Mouse (Mus musculus): ENCODE measurements around the gene G6pc3. TPM values are rescaled to one million over a fixed set of nuclear protein-coding genes. Genes with fewer than 3 reads are reported as not detected.

G6pc3 gene
- polyA plus RNA-seq, 1 experiment from 2014 or later: 39.1 TPM

DNA sequence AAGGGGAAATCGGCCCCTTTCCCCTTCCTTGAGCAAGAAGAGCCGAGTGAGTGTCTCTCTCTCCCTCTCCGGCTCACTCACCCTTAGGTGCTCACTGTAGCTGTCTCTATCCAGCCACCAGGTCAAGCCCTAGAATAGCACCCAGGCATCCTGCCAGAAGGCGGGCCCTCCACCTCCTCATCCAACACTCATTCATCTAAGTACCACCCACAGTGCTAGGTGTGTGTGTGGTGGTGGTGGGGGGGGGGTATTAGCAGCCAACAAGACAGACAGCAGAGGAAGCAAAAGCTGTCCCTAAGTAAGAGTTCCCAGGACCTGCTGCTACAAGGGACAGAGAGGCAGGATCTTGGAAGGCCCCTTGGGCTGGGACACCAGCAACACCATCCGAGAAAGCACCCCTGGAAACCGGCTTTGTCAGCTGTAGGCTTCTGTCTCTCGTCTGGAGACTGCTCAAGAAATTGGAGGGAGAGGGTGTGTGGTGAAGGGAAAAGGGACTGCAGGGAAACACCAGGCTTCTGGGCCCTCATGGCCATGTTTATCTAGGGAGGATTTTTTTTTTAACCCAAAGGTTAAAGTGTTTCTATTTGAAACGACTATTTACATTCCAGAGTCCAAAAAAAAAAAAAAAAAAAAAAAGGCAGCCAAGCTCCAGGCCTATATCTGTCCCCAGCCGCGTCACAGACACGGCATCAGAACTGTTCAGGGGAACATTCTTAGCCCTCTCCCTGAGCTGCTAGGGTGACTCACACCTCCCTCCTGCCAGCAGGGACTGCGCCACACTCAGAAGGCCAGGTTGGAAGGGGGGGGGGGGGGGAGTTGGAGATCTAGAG, 26.9 kb downstream of the G6pc3 start:
- H3K4me3 ChIP-seq: no peak overlapping the region
- 52% methylated on average over 12 of the region's 12 CpGs for WGBS
- H3K9me3 ChIP-seq (replicated peaks): no peaks in the 10 kb centered on the region
- DNase-seq (ENCODE audit: low spot score): no peak
- peaks cover 44% of the 10 kb centered on the region for H3K36me3 ChIP-seq
- peak overlapping the region; percentile 49; the same call in 1 of the 2 replicates for H3K27ac ChIP-seq (replicated peaks)
- no peaks in the 10 kb centered on the region; the same call in 1 of the 2 replicates for H3K27me3 ChIP-seq (ENCODE audit: low read depth, poor library complexity, severe bottlenecking)
- peaks cover 81% of the 10 kb centered on the region for H3K4me1 ChIP-seq

DNA sequence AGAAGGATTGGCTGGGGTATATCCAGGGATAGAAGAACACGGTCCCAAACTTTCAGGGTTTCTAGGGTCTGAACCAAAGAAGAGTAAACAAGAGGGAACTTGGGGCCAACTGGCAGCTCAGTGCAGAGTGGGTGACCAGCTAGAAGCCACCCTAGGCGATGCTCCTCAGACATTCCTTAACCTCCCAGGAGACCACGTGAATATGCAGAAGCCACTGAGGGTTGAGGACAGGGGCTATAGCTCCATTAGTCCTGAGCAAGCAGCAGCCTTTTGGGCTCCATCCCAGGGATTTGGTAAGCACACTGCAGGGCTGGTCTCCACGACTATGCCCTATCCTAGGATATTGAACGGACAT, 27.4 kb downstream of the G6pc3 start:
- no peak for DNase-seq (ENCODE audit: low spot score)
- WGBS: 61% methylated on average over 5 of the region's 5 CpGs
- Histone ChIP-seq H3K27ac (replicated peaks) (peak overlapping the region; percentile 49; the same call in 1 of the 2 replicates), H3K4me3 (no peak overlapping the region), H3K36me3 (peaks cover 49% of the 10 kb centered on the region), H3K4me1 (peaks cover 77% of the 10 kb centered on the region), H3K27me3 (ENCODE audit: low read depth, poor library complexity, severe bottlenecking) (no peaks in the 10 kb centered on the region; the same call in 1 of the 2 replicates), H3K9me3 (replicated peaks) (no peaks in the 10 kb centered on the region)

DNA sequence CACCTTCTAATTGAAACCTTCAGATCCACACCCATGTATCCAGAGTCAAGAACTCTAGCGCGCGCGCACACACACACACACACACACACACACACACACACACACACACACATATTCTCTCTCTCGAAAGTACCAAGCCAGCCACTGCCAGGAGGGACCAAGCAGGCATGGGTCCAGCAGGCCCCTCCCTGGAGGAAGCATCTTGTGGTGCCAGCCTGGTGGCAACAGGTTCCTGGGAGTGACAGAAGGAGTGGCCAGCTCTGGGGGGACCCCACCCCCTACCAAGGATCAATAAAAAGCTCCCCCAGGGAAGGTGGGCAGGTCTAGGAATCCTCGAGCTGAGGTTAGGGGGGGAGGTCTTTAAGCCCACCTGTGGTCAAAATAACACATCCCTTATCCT, 28.0 kb downstream of the G6pc3 start:
- DNase-seq (ENCODE audit: low spot score): no peak
- Histone ChIP-seq H3K27me3 (ENCODE audit: low read depth, poor library complexity, severe bottlenecking) (no peaks in the 10 kb centered on the region; the same call in 1 of the 2 replicates), H3K36me3 (peaks cover 51% of the 10 kb centered on the region), H3K9me3 (replicated peaks) (no peaks in the 10 kb centered on the region), H3K4me1 (peaks cover 78% of the 10 kb centered on the region), H3K4me3 (no peak overlapping the region), H3K27ac (replicated peaks) (peak overlapping the region; percentile 82; the same call in 1 of the 2 replicates)
- 85% methylated on average over 6 of the region's 6 CpGs for WGBS

DNA sequence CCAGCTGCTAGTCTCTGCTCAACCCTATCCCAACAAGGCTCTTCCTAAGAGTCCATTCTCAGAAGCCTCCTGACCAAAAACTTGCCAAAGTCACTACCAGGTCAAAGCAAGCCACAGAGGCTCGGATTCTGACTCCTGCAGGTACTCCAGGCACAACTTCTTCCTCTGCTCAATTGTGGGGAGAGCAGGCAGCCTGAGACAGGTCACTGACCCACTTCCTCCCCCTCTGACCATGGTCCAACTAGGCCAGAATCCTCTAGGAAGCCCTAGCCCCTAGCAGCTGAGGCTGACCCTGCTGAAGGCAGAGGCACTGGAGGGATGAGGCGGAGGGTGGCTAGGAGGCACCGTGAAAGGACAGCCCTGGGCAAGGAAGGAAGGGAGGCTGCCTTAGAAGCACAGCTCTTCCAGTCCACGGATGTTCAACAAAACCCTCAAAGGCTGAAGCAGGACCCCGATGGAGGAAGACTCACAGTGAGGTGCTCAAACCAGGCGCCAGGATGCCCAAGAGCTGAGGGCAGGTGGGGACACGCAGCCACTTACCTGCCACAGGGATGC, 28.5 kb downstream of the G6pc3 start:
- Histone ChIP-seq H3K9me3 (replicated peaks) (no peaks in the 10 kb centered on the region), H3K27ac (replicated peaks) (peak overlapping the region; percentile 82), H3K36me3 (peaks cover 52% of the 10 kb centered on the region), H3K27me3 (ENCODE audit: low read depth, poor library complexity, severe bottlenecking) (no peaks in the 10 kb centered on the region; the same call in 1 of the 2 replicates), H3K4me1 (peaks cover 81% of the 10 kb centered on the region), H3K4me3 (peak overlapping the region; percentile 42)
- 79% methylated on average over 7 of the region's 7 CpGs for WGBS
- DNase-seq (ENCODE audit: low spot score): no peak

DNA sequence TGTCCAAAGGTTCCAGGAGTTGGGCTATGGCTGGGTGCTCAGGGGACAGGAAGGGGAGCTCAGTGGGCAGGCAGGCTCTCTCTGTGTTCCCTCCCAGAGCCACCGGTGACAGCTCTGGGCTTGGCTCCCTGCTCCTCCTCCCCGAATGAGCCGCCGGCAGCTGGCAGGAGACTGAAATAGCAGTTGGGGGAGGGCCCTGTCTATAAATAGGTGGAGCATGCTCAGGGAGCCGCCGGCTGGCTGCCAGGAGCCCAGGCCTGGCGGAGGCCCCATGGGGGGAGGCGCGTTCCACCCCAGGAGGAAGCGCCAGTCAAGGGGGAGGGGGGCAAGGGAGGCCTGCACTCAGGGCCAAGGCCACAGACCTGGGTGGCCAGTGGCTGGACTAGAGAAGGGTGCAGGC, 29.4 kb downstream of the G6pc3 start:
- Histone ChIP-seq H3K36me3 (peaks cover 48% of the 10 kb centered on the region), H3K4me3 (peak overlapping the region; percentile 42), H3K4me1 (peaks cover 85% of the 10 kb centered on the region), H3K9me3 (replicated peaks) (no peaks in the 10 kb centered on the region), H3K27ac (replicated peaks) (peak overlapping the region; percentile 82), H3K27me3 (ENCODE audit: low read depth, poor library complexity, severe bottlenecking) (no peaks in the 10 kb centered on the region; the same call in 1 of the 2 replicates)
- under 1% methylated on average over 10 of the region's 10 CpGs for WGBS
- DNase-seq (ENCODE audit: low spot score): peak; percentile 74

DNA sequence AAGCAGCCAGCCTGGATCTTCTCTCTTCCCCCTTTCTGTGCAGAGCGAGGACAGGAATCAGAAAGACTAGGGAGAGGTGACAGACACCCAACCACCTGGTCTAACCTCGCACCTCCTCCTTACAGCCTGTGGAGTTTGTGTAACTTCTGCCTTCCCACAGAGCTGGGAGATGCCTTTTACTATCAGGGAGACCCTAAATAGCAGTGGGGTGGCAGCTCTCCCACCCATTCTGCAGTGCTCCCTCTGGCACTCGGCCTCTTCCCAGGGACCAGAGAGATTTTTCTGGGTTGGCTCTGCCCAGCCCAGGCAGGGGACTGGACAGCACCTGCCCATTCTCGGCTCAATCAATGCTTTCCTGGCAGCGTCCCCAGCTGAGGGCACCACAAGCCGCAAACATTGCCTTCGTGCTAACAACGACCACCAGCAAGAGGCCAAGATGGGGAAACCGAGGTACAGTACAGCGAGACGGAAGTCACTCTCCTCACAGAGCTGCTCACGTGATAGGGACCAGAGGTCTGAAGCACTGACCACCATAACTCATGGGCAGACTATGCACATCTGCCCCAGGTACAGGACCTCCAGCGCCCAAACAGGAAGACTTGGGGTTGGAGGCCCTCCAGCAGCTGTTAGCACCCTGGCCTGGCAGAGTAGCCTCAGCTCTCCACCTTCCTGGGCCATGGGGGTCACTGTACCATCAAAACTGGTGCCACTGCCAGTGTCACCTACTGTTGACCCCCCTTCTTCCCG, 30.0 kb downstream of the G6pc3 start:
- peaks cover 52% of the 10 kb centered on the region for H3K36me3 ChIP-seq
- H3K4me3 ChIP-seq: peak overlapping the region; percentile 42; the same call in 1 of the 2 replicates
- DNase-seq (ENCODE audit: low spot score): no peak
- peak overlapping the region; percentile 82 for H3K27ac ChIP-seq (replicated peaks)
- no peaks in the 10 kb centered on the region for H3K9me3 ChIP-seq (replicated peaks)
- WGBS: 73% methylated on average over 14 of the region's 14 CpGs
- H3K27me3 ChIP-seq (ENCODE audit: low read depth, poor library complexity, severe bottlenecking): peaks cover 6% of the 10 kb centered on the region; the same call in 1 of the 2 replicates
- peaks cover 85% of the 10 kb centered on the region for H3K4me1 ChIP-seq

DNA sequence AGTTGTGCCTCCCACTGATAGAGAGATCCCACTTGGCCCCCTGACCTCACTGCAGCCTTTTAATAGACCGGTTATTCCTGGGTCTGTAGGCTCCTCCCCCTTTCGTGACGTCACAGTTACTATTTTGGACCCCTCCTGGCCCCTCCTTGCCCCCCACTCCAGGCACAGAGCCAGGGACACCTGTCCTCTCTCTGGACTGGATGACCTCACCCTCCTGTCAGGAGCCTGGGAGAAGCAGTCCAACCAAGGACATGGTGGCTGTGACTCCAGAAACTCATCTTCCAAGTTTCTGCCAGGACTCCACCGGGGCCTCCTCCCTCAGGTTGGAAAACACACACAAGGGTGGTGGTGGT, 30.6 kb downstream of the G6pc3 start:
- peaks cover 85% of the 10 kb centered on the region for H3K4me1 ChIP-seq
- 77% methylated on average over 4 of the region's 4 CpGs for WGBS
- no peak overlapping the region for H3K27ac ChIP-seq (replicated peaks)
- no peak for DNase-seq (ENCODE audit: low spot score)
- H3K27me3 ChIP-seq (ENCODE audit: low read depth, poor library complexity, severe bottlenecking): peaks cover 8% of the 10 kb centered on the region; the same call in 1 of the 2 replicates
- no peak overlapping the region for H3K4me3 ChIP-seq
- H3K9me3 ChIP-seq (replicated peaks): no peaks in the 10 kb centered on the region
- H3K36me3 ChIP-seq: peaks cover 53% of the 10 kb centered on the region

DNA sequence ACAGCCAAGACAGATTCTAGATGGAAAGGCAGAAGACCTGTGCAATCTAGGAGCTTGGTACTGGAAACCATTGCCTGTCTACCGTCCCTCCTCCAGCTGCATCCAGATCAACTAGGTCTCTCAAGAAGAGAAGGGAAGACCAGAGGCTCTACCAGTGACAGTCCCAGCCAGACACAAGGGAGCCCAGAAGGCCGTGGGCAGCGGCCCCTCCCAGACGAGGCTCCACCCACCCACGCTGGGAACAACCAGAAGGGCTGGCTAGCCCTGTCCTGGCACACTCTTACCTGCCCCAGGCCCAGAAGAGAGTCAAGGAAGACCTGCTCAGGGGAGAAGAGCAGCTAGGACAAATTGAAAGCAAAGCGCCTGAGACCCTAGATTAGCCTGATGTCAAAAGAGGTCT, 31.0 kb downstream of the G6pc3 start:
- no peak overlapping the region for H3K27ac ChIP-seq (replicated peaks)
- no peak overlapping the region for H3K4me3 ChIP-seq
- H3K36me3 ChIP-seq: peaks cover 53% of the 10 kb centered on the region
- H3K9me3 ChIP-seq (replicated peaks): no peaks in the 10 kb centered on the region
- H3K27me3 ChIP-seq (ENCODE audit: low read depth, poor library complexity, severe bottlenecking): peaks cover 13% of the 10 kb centered on the region; the same call in 1 of the 2 replicates
- H3K4me1 ChIP-seq: peaks cover 85% of the 10 kb centered on the region
- DNase-seq (ENCODE audit: low spot score): no peak
- 79% methylated on average over 6 of the region's 6 CpGs for WGBS

DNA sequence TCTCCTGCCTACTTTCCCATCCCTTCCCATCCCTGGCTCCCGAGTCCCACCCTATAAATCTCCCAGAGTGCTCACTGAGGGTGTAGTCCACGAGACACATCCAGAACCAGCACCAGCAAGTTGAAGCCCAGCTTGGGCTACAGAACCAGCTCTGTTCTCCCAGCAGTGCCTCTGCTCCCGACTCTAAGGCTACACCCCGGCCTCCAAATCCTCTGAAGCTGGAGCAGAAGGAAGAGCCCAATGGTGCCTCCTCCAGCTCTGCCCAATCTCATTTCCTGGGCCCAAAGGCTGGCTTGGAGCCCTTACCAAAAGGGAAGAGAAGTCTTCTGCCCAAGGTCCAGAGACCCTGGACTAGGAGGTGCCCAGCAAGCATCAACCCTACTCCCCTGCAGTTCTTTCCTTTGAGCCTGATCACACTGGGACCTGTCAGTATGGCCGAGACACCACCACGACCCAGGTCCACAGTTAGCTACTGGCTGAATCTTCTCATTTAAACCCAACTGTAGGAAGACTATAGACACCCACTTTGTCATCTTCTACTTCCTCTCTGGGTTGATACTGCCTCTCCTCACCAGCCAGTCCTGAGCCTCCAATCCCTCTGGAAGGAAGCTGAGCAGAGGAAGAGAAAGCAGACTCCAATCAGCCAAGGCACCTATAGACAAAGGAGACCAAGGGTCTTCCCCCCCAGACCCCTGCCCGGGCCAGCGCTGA, 32.0 kb downstream of the G6pc3 start:
- no peaks in the 10 kb centered on the region for H3K9me3 ChIP-seq (replicated peaks)
- 89% methylated on average over 8 of the region's 8 CpGs for WGBS
- peaks cover 20% of the 10 kb centered on the region for H3K27me3 ChIP-seq (ENCODE audit: low read depth, poor library complexity, severe bottlenecking)
- H3K27ac ChIP-seq (replicated peaks): no peak overlapping the region
- H3K4me1 ChIP-seq: peaks cover 85% of the 10 kb centered on the region
- no peak overlapping the region for H3K4me3 ChIP-seq
- peaks cover 53% of the 10 kb centered on the region for H3K36me3 ChIP-seq
- DNase-seq (ENCODE audit: low spot score): no peak

DNA sequence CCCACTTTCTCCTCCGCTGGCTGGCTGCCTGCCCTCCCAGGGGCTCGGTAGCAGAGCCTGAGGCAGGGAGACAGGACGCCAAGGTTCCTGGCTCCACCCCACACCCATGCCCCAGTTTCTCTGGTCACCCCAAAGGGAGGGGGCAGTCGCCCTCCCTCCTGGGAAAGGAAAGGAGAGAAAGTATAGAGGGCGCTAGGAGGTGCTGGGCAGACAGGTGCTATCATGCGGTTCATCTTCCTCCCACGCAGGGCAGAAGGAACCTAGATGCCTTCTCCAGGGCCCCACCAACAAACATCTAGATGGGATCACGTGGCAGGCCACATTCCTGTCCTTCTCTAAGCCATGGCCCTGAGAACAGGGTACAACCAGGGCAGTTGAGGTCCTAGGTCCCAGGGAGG, 32.5 kb downstream of the G6pc3 start:
- Histone ChIP-seq H3K4me3 (no peak overlapping the region), H3K36me3 (peaks cover 53% of the 10 kb centered on the region), H3K27me3 (ENCODE audit: low read depth, poor library complexity, severe bottlenecking) (peaks cover 25% of the 10 kb centered on the region), H3K4me1 (peaks cover 86% of the 10 kb centered on the region), H3K27ac (replicated peaks) (no peak overlapping the region), H3K9me3 (replicated peaks) (no peaks in the 10 kb centered on the region)
- DNase-seq (ENCODE audit: low spot score): no peak
- WGBS: 81% methylated on average over 8 of the region's 8 CpGs

DNA sequence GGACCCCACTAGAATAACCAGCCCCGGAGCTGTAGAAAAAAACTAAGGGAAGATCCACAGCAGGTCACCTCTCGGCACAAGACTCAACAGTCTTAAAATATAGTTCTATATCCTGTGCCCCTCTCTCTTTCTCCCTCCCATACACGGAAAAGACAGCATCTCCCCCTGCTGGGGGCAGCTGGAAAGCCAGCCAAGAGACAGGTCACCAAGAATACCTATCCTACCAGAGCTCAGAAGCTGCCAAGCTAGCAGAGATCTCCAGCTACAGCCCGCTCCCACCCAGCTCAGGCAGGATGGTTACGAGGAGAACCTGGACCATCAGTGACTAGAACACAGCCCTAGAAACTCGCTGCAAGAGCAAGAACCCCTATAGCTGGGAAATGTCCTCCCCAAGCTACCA, 33.7 kb downstream of the G6pc3 start:
- peaks cover 27% of the 10 kb centered on the region for H3K27me3 ChIP-seq (ENCODE audit: low read depth, poor library complexity, severe bottlenecking)
- H3K9me3 ChIP-seq (replicated peaks): no peaks in the 10 kb centered on the region
- H3K36me3 ChIP-seq: peaks cover 41% of the 10 kb centered on the region
- no peak overlapping the region for H3K4me3 ChIP-seq
- H3K27ac ChIP-seq (replicated peaks): no peak overlapping the region; the same call in 1 of the 2 replicates
- peak; percentile 64 for DNase-seq (ENCODE audit: low spot score)
- WGBS: 55% methylated on average over 6 of the region's 6 CpGs
- H3K4me1 ChIP-seq: peaks cover 86% of the 10 kb centered on the region

DNA sequence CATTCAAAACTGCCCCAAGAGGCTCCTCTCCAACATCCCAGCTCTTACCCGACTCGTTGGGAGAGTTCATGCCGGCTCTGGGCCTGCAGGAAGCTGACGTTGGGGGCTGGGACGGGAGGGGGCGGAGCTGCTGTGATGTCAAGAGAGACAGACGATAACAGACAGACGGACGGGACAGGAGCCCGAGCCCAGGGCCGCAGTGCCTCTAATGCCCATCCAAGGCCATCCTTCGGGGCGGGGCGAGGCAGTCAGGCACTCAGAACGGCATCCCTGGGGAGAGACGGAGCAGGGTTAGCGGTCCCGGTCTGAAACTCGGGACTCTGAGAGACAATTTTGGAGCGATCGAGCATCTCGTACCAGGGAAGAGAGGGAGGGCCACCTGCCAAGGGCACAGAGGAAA, 35.3 kb downstream of the G6pc3 start:
- H3K4me3 ChIP-seq: peak overlapping the region; percentile 32

More for the DNA sequence above, 35.3 kb downstream of the G6pc3 start:
- Histone ChIP-seq H3K36me3 (peaks cover 35% of the 10 kb centered on the region), H3K27me3 (ENCODE audit: low read depth, poor library complexity, severe bottlenecking) (peaks cover 35% of the 10 kb centered on the region), H3K4me1 (peaks cover 86% of the 10 kb centered on the region), H3K27ac (replicated peaks) (peak overlapping the region; percentile 43), H3K9me3 (replicated peaks) (no peaks in the 10 kb centered on the region)
- WGBS: 6% methylated on average over 22 of the region's 22 CpGs
- DNase-seq (ENCODE audit: low spot score): no peak

Data from midbrain, embryonic 10.5 days (tissue).